8 mouse cellular contexts compared by ENCODE assay signal in the genomic region with DNA sequence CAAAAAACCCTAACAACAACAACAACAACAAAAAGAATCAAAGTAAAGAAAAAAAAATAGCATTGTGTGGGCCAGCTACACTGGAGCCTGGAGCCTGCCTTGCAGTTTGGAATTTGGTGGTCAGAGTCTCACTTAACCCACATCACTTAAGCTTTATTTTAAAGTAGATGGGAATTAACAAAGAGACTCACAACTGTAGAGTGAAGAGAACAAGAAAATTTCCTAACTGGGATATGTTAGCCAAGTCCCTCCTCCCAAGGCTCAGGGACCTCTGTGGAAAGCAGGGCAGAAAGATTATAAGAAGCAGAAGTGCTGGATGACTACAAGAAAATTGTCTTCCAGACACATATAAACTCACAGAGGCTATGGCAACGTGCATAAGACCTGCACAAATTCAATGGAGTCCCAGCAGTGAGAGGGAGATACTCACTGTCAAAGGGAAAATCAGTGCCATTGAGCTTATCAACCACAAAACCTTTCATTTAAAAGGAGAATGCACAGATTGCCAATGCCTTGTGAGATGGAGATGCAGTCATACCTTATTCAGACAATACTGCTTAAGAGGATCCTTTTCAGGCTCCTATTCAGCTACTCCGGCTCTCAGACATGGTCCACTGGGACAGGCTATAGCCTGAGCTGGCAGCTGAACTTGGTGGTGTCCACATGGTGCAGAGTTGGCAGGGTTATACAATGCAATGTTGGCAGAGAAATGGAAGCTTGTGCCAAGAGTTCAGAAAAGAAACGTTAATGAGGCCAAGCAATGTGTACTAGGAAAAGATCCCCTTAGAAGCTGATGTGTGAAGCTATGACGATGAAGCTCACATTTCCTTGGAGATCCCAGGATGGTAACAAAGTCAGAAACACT.
DNase-seq lines count a peak whose midpoint lies in the region.

No protein-coding gene starts in this region.

- DNase-seq in adrenal gland, adult 2 months: peak; percentile 25
- DNase-seq in adrenal gland, adult 18-20 months (ENCODE audit: low spot score in 2 of 2): no peak
- peak; percentile 3 for DNase-seq in layer of hippocampus, adult 11-12 months (ENCODE audit: low spot score)
- DNase-seq in layer of hippocampus, adult 9-10 months (ENCODE audit: low spot score): no peak
- peak; percentile 19 for DNase-seq in cerebellum, adult 11-12 months
- peak; percentile 11 to 19 for DNase-seq in layer of hippocampus, adult 8-10 months (ENCODE audit: low spot score in 2 of 2)
- no peak for DNase-seq in ovary, postnatal 14 days (ENCODE audit: low spot score)
- no peak for DNase-seq in gastrocnemius, adult 8-10 months (ENCODE audit: low spot score in 2 of 2)

Comparison
In these comparisons a context has a peak if more than half of its experiments do, and no peak if none do; other contexts are left out.
1. DNase-seq: peak in adrenal gland, adult 2 months (single experiment), layer of hippocampus, adult 11-12 months (single experiment), cerebellum, adult 11-12 months (single experiment) and layer of hippocampus, adult 8-10 months (2 of 2); none in adrenal gland, adult 18-20 months (0 of 2), layer of hippocampus, adult 9-10 months (single experiment), ovary, postnatal 14 days (single experiment) and gastrocnemius, adult 8-10 months (0 of 2).